Mouse (Mus musculus) neural tube, embryonic 15.5 days (tissue): ENCODE results near the gene Gm20388. TPM values are rescaled to one million over a fixed set of nuclear protein-coding genes. Genes with fewer than 3 reads are reported as not detected.

ENCODE experiments used
- ATAC-seq: fragments of 200-750 bp; cut with Nextera tagmentation; 2 replicates; pipeline ENCODE4 v1.8.0; 2017; ENCODE audit warnings: mild to moderate bottlenecking, moderate TSS enrichment, moderate library complexity; ENCODE audit not compliant: low FRiP score
- H3K27ac ChIP-seq: fragments of 300-500 bp; sonication (generic); replicated peaks from 2 replicates; pipeline ENCODE4 v1.5.1; 2015; ENCODE audit warnings: mild to moderate bottlenecking, inconsistent platforms
- H3K27me3 ChIP-seq: fragments of 300-500 bp; sonication (generic); replicated peaks from 2 replicates; pipeline ENCODE4 v1.6.1; 2015; ENCODE audit warnings: inconsistent platforms
- H3K36me3 ChIP-seq: fragments of 300-500 bp; sonication (generic); 2 replicates; pipeline ENCODE4 v1.6.1; 2015; ENCODE audit warnings: inconsistent platforms
- H3K4me1 ChIP-seq: fragments of 300-500 bp; sonication (generic); 2 replicates; pipeline ENCODE4 v1.6.1; 2015; ENCODE audit warnings: inconsistent platforms
- H3K4me2 ChIP-seq: fragments of 300-500 bp; sonication (generic); 2 replicates; pipeline ENCODE4 v1.6.1; 2015; ENCODE audit warnings: inconsistent platforms, mild to moderate bottlenecking, moderate library complexity
- H3K4me3 ChIP-seq: fragments of 300-500 bp; sonication (generic); replicated peaks from 2 replicates; pipeline ENCODE4 v1.5.1; 2015; ENCODE audit warnings: mild to moderate bottlenecking, inconsistent platforms
- H3K9ac ChIP-seq: fragments of 300-500 bp; sonication (generic); replicated peaks from 2 replicates; pipeline ENCODE4 v1.6.1; 2015; ENCODE audit warnings: mild to moderate bottlenecking, inconsistent platforms
- H3K9me3 ChIP-seq: fragments of 300-500 bp; sonication (generic); replicated peaks from 2 replicates; pipeline ENCODE4 v1.6.1; 2016; ENCODE audit warnings: inconsistent platforms
- WGBS: fragments of 180-500 bp; shearing (Covaris S2); methylation state at CpG from one replicate; pipeline ENCODE4 v1.1.7; 2015; ENCODE audit warnings: mixed read lengths; 5-methylcytosine and 5-hydroxymethylcytosine counted together
- polyA plus RNA-seq: library from polyadenylated mRNA; unstranded; fragments of >200 nt; fragmentation: Nextera tagmentation; extraction: Ambion mirVana; gene quantifications from 2 replicates; pipeline ENCODE4 v1.2.1, GENCODE M21; 2015

The Gm20388 gene
- polyA plus RNA-seq, 1 experiment from 2014 or later: not detected

- H3K4me2 ChIP-seq: no peak overlapping the region
- H3K36me3 ChIP-seq: no peaks in the 10 kb centered on the region
- 83% methylated on average over 20 of the region's 20 CpGs for WGBS
- no peak overlapping the region for H3K9ac ChIP-seq
- H3K9me3 ChIP-seq: no peaks in the 10 kb centered on the region
- H3K4me1 ChIP-seq: peaks cover 21% of the 10 kb centered on the region
- ATAC-seq: no peak
- no peak overlapping the region for H3K4me3 ChIP-seq
- peaks cover 54% of the 10 kb centered on the region for H3K27me3 ChIP-seq
- H3K27ac ChIP-seq: no peak overlapping the region
These were observed 1488.1 kb downstream of the Gm20388 start for GRCm38 (mm10) chr8:121398724-121399123.

- WGBS: 26% methylated on average over 3 of the region's 3 CpGs
- peaks cover 21% of the 10 kb centered on the region for H3K4me1 ChIP-seq
- no peak for ATAC-seq
- no peak overlapping the region for H3K4me2 ChIP-seq
- H3K9me3 ChIP-seq: no peaks in the 10 kb centered on the region
- no peaks in the 10 kb centered on the region for H3K36me3 ChIP-seq
- H3K27me3 ChIP-seq: peaks cover 50% of the 10 kb centered on the region
- no peak overlapping the region for H3K27ac ChIP-seq
- H3K4me3 ChIP-seq: no peak overlapping the region
- H3K9ac ChIP-seq: no peak overlapping the region
These were observed 1488.5 kb downstream of the Gm20388 start for GRCm38 (mm10) chr8:121399173-121399572.

- 30% methylated on average over 9 of the region's 9 CpGs for WGBS
- Histone ChIP-seq H3K4me1 (peaks cover 21% of the 10 kb centered on the region), H3K27ac (no peak overlapping the region), H3K36me3 (no peaks in the 10 kb centered on the region), H3K9me3 (no peaks in the 10 kb centered on the region), H3K4me3 (no peak overlapping the region), H3K27me3 (peaks cover 37% of the 10 kb centered on the region), H3K9ac (no peak overlapping the region), H3K4me2 (no peak overlapping the region)
- no peak for ATAC-seq
These were observed 1489.9 kb downstream of the Gm20388 start for GRCm38 (mm10) chr8:121400581-121400980.

DNA sequence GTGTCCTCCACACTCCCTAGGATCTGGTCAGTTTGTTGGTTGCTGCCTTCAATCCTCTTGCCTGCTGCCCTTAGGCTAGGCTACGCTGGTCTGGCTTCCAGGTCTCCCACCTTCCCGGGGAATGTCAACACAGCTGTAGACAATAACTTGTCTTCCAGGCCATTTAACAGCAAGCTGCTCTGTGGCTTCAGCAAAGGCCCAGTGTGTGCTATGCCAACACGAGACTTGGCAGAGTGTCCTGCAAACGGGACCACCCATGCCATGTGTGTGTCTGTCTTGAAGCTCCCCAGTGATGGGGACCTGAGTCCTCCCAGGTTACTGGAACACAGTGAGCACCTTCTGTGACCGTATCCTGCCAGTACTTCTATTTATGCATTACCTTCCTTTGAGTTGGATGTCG lies 1493.2 kb downstream of the Gm20388 start:
- H3K9ac ChIP-seq: no peak overlapping the region
- H3K27me3 ChIP-seq: 0 out of 2 replicates have a peak, but pooled peaks cover 13% of the 10 kb centered on the region
- H3K4me1 ChIP-seq: no peaks in the 10 kb centered on the region; the same call in 1 of the 2 replicates
- no peaks in the 10 kb centered on the region for H3K36me3 ChIP-seq
- H3K4me3 ChIP-seq: no peak overlapping the region
- H3K4me2 ChIP-seq: no peak overlapping the region
- ATAC-seq: no peak
- no peaks in the 10 kb centered on the region for H3K9me3 ChIP-seq
- 71% methylated on average over 6 of the region's 6 CpGs for WGBS
- H3K27ac ChIP-seq: no peak overlapping the region

- Histone ChIP-seq H3K36me3 (no peaks in the 10 kb centered on the region), H3K27me3 (no peaks in the 10 kb centered on the region), H3K27ac (no peak overlapping the region), H3K9me3 (no peaks in the 10 kb centered on the region), H3K9ac (no peak overlapping the region), H3K4me2 (no peak overlapping the region), H3K4me1 (no peaks in the 10 kb centered on the region), H3K4me3 (no peak overlapping the region)
- WGBS: 57% methylated on average over 6 of the region's 6 CpGs
- no peak for ATAC-seq
These were observed 1507.4 kb downstream of the Gm20388 start for GRCm38 (mm10) chr8:121418081-121418480.

DNA sequence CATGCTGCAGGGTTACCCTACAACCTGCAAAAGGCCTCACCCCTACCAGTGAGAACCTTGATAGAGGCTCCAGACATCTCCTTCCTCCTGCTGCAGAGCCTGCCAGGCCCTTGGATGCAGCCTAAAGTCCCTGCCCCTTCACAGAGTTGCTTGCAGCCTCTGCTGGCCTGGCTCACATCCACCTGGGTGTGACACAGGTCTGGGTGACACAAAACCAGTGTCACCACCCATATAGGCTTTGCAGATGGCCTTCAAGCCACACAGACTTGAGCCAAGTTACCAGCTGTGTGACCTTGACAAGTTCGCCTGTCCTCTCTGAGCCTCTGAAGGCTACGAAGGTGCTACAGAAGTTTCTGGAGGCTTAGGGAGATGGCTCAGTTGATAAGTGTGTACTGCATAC lies 1508.9 kb downstream of the Gm20388 start:
- no peaks in the 10 kb centered on the region for H3K9me3 ChIP-seq
- H3K4me1 ChIP-seq: no peaks in the 10 kb centered on the region
- no peak overlapping the region for H3K4me3 ChIP-seq
- H3K4me2 ChIP-seq: no peak overlapping the region
- no peak overlapping the region for H3K9ac ChIP-seq
- no peak overlapping the region for H3K27ac ChIP-seq
- no peaks in the 10 kb centered on the region for H3K27me3 ChIP-seq
- 98% methylated on average over 2 of the region's 2 CpGs for WGBS
- no peak for ATAC-seq
- H3K36me3 ChIP-seq: no peaks in the 10 kb centered on the region

GRCm38 (mm10) chr8:121421009-121421408 lies 1510.4 kb downstream of the Gm20388 start:
- Histone ChIP-seq H3K27me3 (no peaks in the 10 kb centered on the region), H3K4me3 (no peak overlapping the region), H3K9ac (no peak overlapping the region), H3K4me1 (no peaks in the 10 kb centered on the region), H3K9me3 (no peaks in the 10 kb centered on the region), H3K36me3 (no peaks in the 10 kb centered on the region), H3K4me2 (no peak overlapping the region), H3K27ac (no peak overlapping the region)
- ATAC-seq: no peak
- 87% methylated on average over 5 of the region's 5 CpGs for WGBS

DNA sequence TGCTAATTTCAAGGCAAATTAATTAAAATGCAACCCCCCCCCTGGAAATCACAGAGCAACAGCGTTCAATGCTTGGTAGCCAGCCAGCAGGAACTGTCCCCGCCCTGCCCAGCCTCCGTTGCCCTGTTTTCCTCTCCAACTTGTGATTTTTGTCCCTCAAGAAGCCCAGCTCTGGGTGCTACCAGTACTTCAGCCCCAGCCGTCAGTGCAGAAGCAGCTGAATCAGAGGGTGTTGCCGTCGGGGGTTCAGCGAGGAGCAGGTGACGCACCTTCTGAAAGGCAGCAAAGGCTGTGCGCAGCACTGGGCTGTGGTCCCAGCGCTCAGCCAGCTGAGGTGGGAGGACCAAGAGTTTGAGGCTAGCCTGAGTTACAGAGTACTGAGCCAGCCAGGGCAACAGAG lies 1513.4 kb downstream of the Gm20388 start:
- Histone ChIP-seq H3K9me3 (no peaks in the 10 kb centered on the region), H3K4me3 (no peak overlapping the region), H3K9ac (no peak overlapping the region), H3K27me3 (no peaks in the 10 kb centered on the region), H3K36me3 (no peaks in the 10 kb centered on the region), H3K4me2 (no peak overlapping the region), H3K4me1 (no peaks in the 10 kb centered on the region), H3K27ac (no peak overlapping the region)
- WGBS: 93% methylated on average over 10 of the region's 10 CpGs
- ATAC-seq: no peak

DNA sequence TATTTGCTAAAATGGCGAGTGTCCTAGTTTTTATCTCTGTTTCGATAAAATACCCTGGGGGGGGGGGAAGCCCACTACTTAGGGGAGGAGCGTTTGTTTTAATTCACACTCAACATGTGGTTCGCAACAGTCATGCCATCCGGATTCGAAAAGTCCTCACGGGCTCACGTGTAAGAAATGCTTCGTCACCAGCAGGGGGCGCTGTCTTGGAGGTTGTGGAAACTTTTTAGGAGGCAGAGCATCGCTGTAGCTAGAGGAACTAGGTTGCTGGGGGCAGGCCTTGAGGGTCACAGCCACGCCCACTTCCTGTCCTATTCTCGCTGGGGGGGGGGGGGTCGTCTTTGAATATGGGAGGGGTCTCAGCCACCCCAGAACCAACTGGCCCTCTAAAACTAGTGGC lies 1514.0 kb downstream of the Gm20388 start:
- H3K9me3 ChIP-seq: no peaks in the 10 kb centered on the region
- no peak overlapping the region for H3K4me3 ChIP-seq
- no peak for ATAC-seq
- no peaks in the 10 kb centered on the region for H3K36me3 ChIP-seq
- H3K9ac ChIP-seq: no peak overlapping the region
- H3K27me3 ChIP-seq: no peaks in the 10 kb centered on the region
- no peaks in the 10 kb centered on the region for H3K4me1 ChIP-seq
- no peak overlapping the region for H3K4me2 ChIP-seq
- 88% methylated on average over 14 of the region's 14 CpGs for WGBS
- no peak overlapping the region for H3K27ac ChIP-seq

GRCm38 (mm10) chr8:121431499-121431898 lies 1520.9 kb downstream of the Gm20388 start:
- Histone ChIP-seq H3K4me2 (no peak overlapping the region), H3K9ac (no peak overlapping the region), H3K27ac (no peak overlapping the region), H3K27me3 (0 out of 2 replicates have a peak, but pooled peaks cover 5% of the 10 kb centered on the region), H3K4me1 (peaks cover 9% of the 10 kb centered on the region), H3K36me3 (no peaks in the 10 kb centered on the region), H3K9me3 (no peaks in the 10 kb centered on the region), H3K4me3 (no peak overlapping the region)
- 87% methylated on average over 8 of the region's 8 CpGs for WGBS
- no peak for ATAC-seq

GRCm38 (mm10) chr8:121433466-121433865 lies 1522.8 kb downstream of the Gm20388 start:
- ATAC-seq: no peak
- Histone ChIP-seq H3K27me3 (0 out of 2 replicates have a peak, but pooled peaks cover 5% of the 10 kb centered on the region), H3K9ac (no peak overlapping the region), H3K4me1 (peaks cover 9% of the 10 kb centered on the region), H3K4me3 (no peak overlapping the region), H3K27ac (no peak overlapping the region), H3K36me3 (no peaks in the 10 kb centered on the region), H3K9me3 (no peaks in the 10 kb centered on the region), H3K4me2 (no peak overlapping the region)
- WGBS: 15% methylated on average over 17 of the region's 17 CpGs

GRCm38 (mm10) chr8:121436656-121437055 lies 1526.0 kb downstream of the Gm20388 start:
- no peak overlapping the region for H3K4me3 ChIP-seq
- no peak for ATAC-seq
- WGBS: 60% methylated on average over 5 of the region's 5 CpGs
- H3K27me3 ChIP-seq: 0 out of 2 replicates have a peak, but pooled peaks cover 5% of the 10 kb centered on the region
- no peak overlapping the region for H3K27ac ChIP-seq
- H3K9me3 ChIP-seq: no peaks in the 10 kb centered on the region
- H3K36me3 ChIP-seq: no peaks in the 10 kb centered on the region
- peaks cover 9% of the 10 kb centered on the region for H3K4me1 ChIP-seq
- H3K4me2 ChIP-seq: no peak overlapping the region
- H3K9ac ChIP-seq: no peak overlapping the region

- H3K36me3 ChIP-seq: no peaks in the 10 kb centered on the region
- no peak for ATAC-seq
- 0 out of 2 replicates have a peak, but pooled peaks cover 5% of the 10 kb centered on the region for H3K27me3 ChIP-seq
- 80% methylated on average over 6 of the region's 6 CpGs for WGBS
- H3K9me3 ChIP-seq: no peaks in the 10 kb centered on the region
- H3K27ac ChIP-seq: no peak overlapping the region
- peaks cover 9% of the 10 kb centered on the region for H3K4me1 ChIP-seq
- no peak overlapping the region for H3K9ac ChIP-seq
- H3K4me3 ChIP-seq: no peak overlapping the region
- no peak overlapping the region for H3K4me2 ChIP-seq
These were observed 1526.9 kb downstream of the Gm20388 start for GRCm38 (mm10) chr8:121437506-121437905.
